Mouse (Mus musculus): ENCODE measurements around the gene Lrrn2. TPM values are rescaled to one million over a fixed set of nuclear protein-coding genes. Genes with fewer than 3 reads are reported as not detected.

Lrrn2 gene
- polyA plus RNA-seq, 1 experiment from 2014 or later = 6.3 TPM

- Histone ChIP-seq H3K27me3 (peaks cover 34% of the 10 kb centered on the region), H3K27ac (no peak overlapping the region), H3K4me3 (no peak overlapping the region), H3K9me3 (no peaks in the 10 kb centered on the region), H3K4me1 (peaks cover 22% of the 10 kb centered on the region), H3K36me3 (no peaks in the 10 kb centered on the region), H3K9ac (no peak overlapping the region), H3K4me2 (no peak overlapping the region)
- ATAC-seq (ENCODE audit: insufficient number of reproducible peaks, low FRiP score, low TSS enrichment, low read depth) = no peak
- WGBS = 55% methylated on average over 4 of the region's 4 CpGs
These were observed 6.6 kb downstream of the Lrrn2 start for GRCm38 (mm10) chr1:132886626-132887025.

- H3K36me3 ChIP-seq = no peaks in the 10 kb centered on the region
- H3K4me1 ChIP-seq = peaks cover 24% of the 10 kb centered on the region
- H3K27me3 ChIP-seq = peaks cover 13% of the 10 kb centered on the region
- H3K9me3 ChIP-seq = no peaks in the 10 kb centered on the region
- 77% methylated on average over 4 of the region's 4 CpGs for WGBS
- ATAC-seq (ENCODE audit: insufficient number of reproducible peaks, low FRiP score, low TSS enrichment, low read depth) = no peak
- H3K4me3 ChIP-seq = no peak overlapping the region
- no peak overlapping the region for H3K4me2 ChIP-seq
- H3K27ac ChIP-seq = no peak overlapping the region
- H3K9ac ChIP-seq = no peak overlapping the region
These were observed 8.7 kb downstream of the Lrrn2 start for GRCm38 (mm10) chr1:132888811-132889210.

- no peak overlapping the region for H3K27ac ChIP-seq
- H3K36me3 ChIP-seq = no peaks in the 10 kb centered on the region
- ATAC-seq (ENCODE audit: insufficient number of reproducible peaks, low FRiP score, low TSS enrichment, low read depth) = no peak
- H3K27me3 ChIP-seq = peaks cover 5% of the 10 kb centered on the region; the same call in 1 of the 2 replicates
- H3K9ac ChIP-seq = no peak overlapping the region
- no peak overlapping the region for H3K4me2 ChIP-seq
- H3K4me1 ChIP-seq = peaks cover 24% of the 10 kb centered on the region
- H3K4me3 ChIP-seq = no peak overlapping the region
- no peaks in the 10 kb centered on the region for H3K9me3 ChIP-seq
- 54% methylated on average over 11 of the region's 11 CpGs for WGBS
These were observed 10.2 kb downstream of the Lrrn2 start for GRCm38 (mm10) chr1:132890161-132890794.

GRCm38 (mm10) chr1:132892065-132892464, 12.0 kb downstream of the Lrrn2 start:
- ATAC-seq (ENCODE audit: insufficient number of reproducible peaks, low FRiP score, low TSS enrichment, low read depth) = no peak
- peaks cover 16% of the 10 kb centered on the region for H3K4me1 ChIP-seq
- H3K36me3 ChIP-seq = no peaks in the 10 kb centered on the region
- WGBS = 71% methylated on average over 2 of the region's 2 CpGs
- H3K27me3 ChIP-seq = peaks cover 5% of the 10 kb centered on the region; the same call in 1 of the 2 replicates
- H3K4me2 ChIP-seq = no peak overlapping the region
- no peak overlapping the region for H3K9ac ChIP-seq
- H3K4me3 ChIP-seq = no peak overlapping the region
- H3K27ac ChIP-seq = no peak overlapping the region
- no peaks in the 10 kb centered on the region for H3K9me3 ChIP-seq

GRCm38 (mm10) chr1:132893311-132894077, 13.4 kb downstream of the Lrrn2 start:
- no peak overlapping the region for H3K4me3 ChIP-seq
- no peak overlapping the region for H3K27ac ChIP-seq
- H3K36me3 ChIP-seq = no peaks in the 10 kb centered on the region
- H3K4me1 ChIP-seq = peaks cover 16% of the 10 kb centered on the region
- H3K4me2 ChIP-seq = no peak overlapping the region
- 53% methylated on average over 17 of the region's 17 CpGs for WGBS
- 0 out of 2 replicates have a peak, but pooled peaks have one; percentile 32 for ATAC-seq (ENCODE audit: insufficient number of reproducible peaks, low FRiP score, low TSS enrichment, low read depth)
- no peaks in the 10 kb centered on the region; the same call in 1 of the 2 replicates for H3K27me3 ChIP-seq
- no peaks in the 10 kb centered on the region for H3K9me3 ChIP-seq
- no peak overlapping the region for H3K9ac ChIP-seq

GRCm38 (mm10) chr1:132899029-132899428, 19.0 kb downstream of the Lrrn2 start:
- no peak overlapping the region for H3K27ac ChIP-seq
- H3K27me3 ChIP-seq = no peaks in the 10 kb centered on the region
- no peaks in the 10 kb centered on the region for H3K4me1 ChIP-seq
- no peaks in the 10 kb centered on the region for H3K36me3 ChIP-seq
- no peak overlapping the region for H3K4me2 ChIP-seq
- no peak for ATAC-seq (ENCODE audit: insufficient number of reproducible peaks, low FRiP score, low TSS enrichment, low read depth)
- H3K4me3 ChIP-seq = no peak overlapping the region
- H3K9ac ChIP-seq = no peak overlapping the region
- H3K9me3 ChIP-seq = no peaks in the 10 kb centered on the region
- 86% methylated on average over 6 of the region's 6 CpGs for WGBS

GRCm38 (mm10) chr1:132899626-132900025, 19.6 kb downstream of the Lrrn2 start:
- Histone ChIP-seq H3K4me3 (no peak overlapping the region), H3K9me3 (no peaks in the 10 kb centered on the region), H3K4me1 (no peaks in the 10 kb centered on the region), H3K36me3 (no peaks in the 10 kb centered on the region), H3K27ac (no peak overlapping the region), H3K9ac (no peak overlapping the region), H3K27me3 (no peaks in the 10 kb centered on the region), H3K4me2 (no peak overlapping the region)
- WGBS = 54% methylated on average over 7 of the region's 7 CpGs
- no peak for ATAC-seq (ENCODE audit: insufficient number of reproducible peaks, low FRiP score, low TSS enrichment, low read depth)

- H3K4me2 ChIP-seq = no peak overlapping the region
- no peaks in the 10 kb centered on the region for H3K27me3 ChIP-seq
- no peak for ATAC-seq (ENCODE audit: insufficient number of reproducible peaks, low FRiP score, low TSS enrichment, low read depth)
- no peak overlapping the region for H3K27ac ChIP-seq
- H3K36me3 ChIP-seq = no peaks in the 10 kb centered on the region
- H3K4me1 ChIP-seq = no peaks in the 10 kb centered on the region
- 78% methylated on average over 5 of the region's 5 CpGs for WGBS
- H3K9ac ChIP-seq = no peak overlapping the region
- no peaks in the 10 kb centered on the region for H3K9me3 ChIP-seq
- H3K4me3 ChIP-seq = no peak overlapping the region
These were observed 20.9 kb downstream of the Lrrn2 start for GRCm38 (mm10) chr1:132900945-132901344.

- H3K9ac ChIP-seq = no peak overlapping the region
- no peak overlapping the region for H3K4me3 ChIP-seq
- no peaks in the 10 kb centered on the region for H3K27me3 ChIP-seq
- H3K4me1 ChIP-seq = no peaks in the 10 kb centered on the region
- no peak overlapping the region for H3K27ac ChIP-seq
- H3K36me3 ChIP-seq = no peaks in the 10 kb centered on the region
- WGBS = 64% methylated on average over 4 of the region's 4 CpGs
- no peaks in the 10 kb centered on the region for H3K9me3 ChIP-seq
- H3K4me2 ChIP-seq = no peak overlapping the region
- ATAC-seq (ENCODE audit: insufficient number of reproducible peaks, low FRiP score, low TSS enrichment, low read depth) = no peak
These were observed 23.4 kb downstream of the Lrrn2 start for GRCm38 (mm10) chr1:132903519-132903918.

GRCm38 (mm10) chr1:132909090-132909489, 29.0 kb downstream of the Lrrn2 start:
- no peak overlapping the region for H3K4me2 ChIP-seq
- H3K4me3 ChIP-seq = no peak overlapping the region
- 65% methylated on average over 4 of the region's 4 CpGs for WGBS
- H3K27ac ChIP-seq = no peak overlapping the region
- H3K4me1 ChIP-seq = no peaks in the 10 kb centered on the region
- H3K9me3 ChIP-seq = no peaks in the 10 kb centered on the region
- H3K9ac ChIP-seq = no peak overlapping the region
- H3K27me3 ChIP-seq = peaks cover 3% of the 10 kb centered on the region; the same call in 1 of the 2 replicates
- no peak for ATAC-seq (ENCODE audit: insufficient number of reproducible peaks, low FRiP score, low TSS enrichment, low read depth)
- H3K36me3 ChIP-seq = no peaks in the 10 kb centered on the region

- no peaks in the 10 kb centered on the region for H3K36me3 ChIP-seq
- H3K9ac ChIP-seq = no peak overlapping the region
- H3K4me1 ChIP-seq = no peaks in the 10 kb centered on the region
- 70% methylated on average over 1 of the region's 1 CpGs for WGBS
- H3K9me3 ChIP-seq = no peaks in the 10 kb centered on the region
- no peak overlapping the region for H3K4me3 ChIP-seq
- no peak overlapping the region for H3K4me2 ChIP-seq
- H3K27ac ChIP-seq = no peak overlapping the region
- no peak for ATAC-seq (ENCODE audit: insufficient number of reproducible peaks, low FRiP score, low TSS enrichment, low read depth)
- H3K27me3 ChIP-seq = peaks cover 3% of the 10 kb centered on the region; the same call in 1 of the 2 replicates
These were observed 29.9 kb downstream of the Lrrn2 start for GRCm38 (mm10) chr1:132909951-132910350.

GRCm38 (mm10) chr1:132910414-132911041, 30.5 kb downstream of the Lrrn2 start:
- H3K27ac ChIP-seq = no peak overlapping the region
- H3K9me3 ChIP-seq = no peaks in the 10 kb centered on the region
- no peaks in the 10 kb centered on the region for H3K36me3 ChIP-seq
- H3K4me3 ChIP-seq = no peak overlapping the region
- 23% methylated on average over 11 of the region's 11 CpGs for WGBS
- H3K4me1 ChIP-seq = no peaks in the 10 kb centered on the region
- H3K9ac ChIP-seq = no peak overlapping the region
- no peak for ATAC-seq (ENCODE audit: insufficient number of reproducible peaks, low FRiP score, low TSS enrichment, low read depth)
- H3K27me3 ChIP-seq = peaks cover 3% of the 10 kb centered on the region; the same call in 1 of the 2 replicates
- no peak overlapping the region for H3K4me2 ChIP-seq
